Mouse (Mus musculus): ENCODE results near the gene Ift80.

GRCm38 (mm10) chr3:68886845-68887244, 117.5 kb downstream of the Ift80 start:
- TF ChIP-seq POLR2A (IDR thresholded peaks at IDR 0.05; ENCODE audit: low read depth, low read length): no peak
- no peak for TF ChIP-seq ZC3H11A (IDR thresholded peaks at IDR 0.05; ENCODE audit: low read depth, low read length)
- TF ChIP-seq PAX5 (IDR thresholded peaks at IDR 0.05; ENCODE audit: low read length): no peak
- TF ChIP-seq SIN3A (IDR thresholded peaks at IDR 0.05; ENCODE audit: low read length): no peak
